Mouse (Mus musculus): ENCODE data around the gene Mgp. TPM values are rescaled to one million over a fixed set of nuclear protein-coding genes. Genes with fewer than 3 reads are reported as not detected.

The Mgp gene
- not detected in 2 replicates for polyA plus RNA-seq (2012)

DNA sequence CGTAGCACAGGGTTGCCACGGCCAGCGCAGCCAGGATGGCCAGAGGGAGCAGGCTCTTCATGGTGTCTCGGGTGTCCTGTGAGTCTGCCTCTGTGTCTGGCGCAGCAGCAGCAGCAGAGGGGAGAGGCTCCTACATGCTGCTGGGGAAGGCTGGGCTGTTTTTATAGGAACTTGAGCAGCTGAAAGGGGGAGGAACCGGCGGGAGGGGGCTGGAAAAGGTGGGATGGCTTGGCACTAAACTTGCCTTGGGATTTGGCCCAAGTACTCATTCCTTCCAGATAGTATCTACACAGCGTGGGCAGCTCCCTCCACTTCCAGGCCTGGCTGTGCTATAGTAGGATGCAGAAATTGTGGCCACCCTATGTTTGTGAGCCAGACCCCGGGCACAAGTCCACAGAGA, at the start of gene Mgp:
Gene Mgp (minus strand): TSS at position 154 of the 400 bp plus-strand sequence.
- no peak for TF ChIP-seq GATA1 (IDR thresholded peaks at IDR 0.05; ENCODE audit: low read length)

DNA sequence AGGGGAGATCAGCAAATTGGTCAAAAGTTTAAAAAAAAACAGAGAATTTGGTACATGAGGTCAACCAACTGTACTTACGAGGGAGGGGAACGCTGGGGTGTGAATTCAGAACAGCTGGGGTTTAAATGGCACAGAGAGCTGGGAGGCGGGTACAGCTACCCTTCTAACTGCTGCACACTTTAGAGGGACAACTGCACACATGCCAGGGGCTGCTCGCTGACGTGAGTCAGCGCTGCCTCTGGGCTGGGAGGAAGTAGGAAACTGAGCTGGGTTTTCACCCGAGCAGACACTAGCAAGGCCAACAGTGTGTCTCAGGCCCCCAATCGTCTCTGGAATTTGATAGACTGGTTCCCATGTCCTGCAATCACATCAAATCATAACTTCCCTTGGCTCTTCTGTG, 49.4 kb upstream of the Mgp start:
- TF ChIP-seq GATA1 (IDR thresholded peaks at IDR 0.05; ENCODE audit: low read length), result no peak

DNA sequence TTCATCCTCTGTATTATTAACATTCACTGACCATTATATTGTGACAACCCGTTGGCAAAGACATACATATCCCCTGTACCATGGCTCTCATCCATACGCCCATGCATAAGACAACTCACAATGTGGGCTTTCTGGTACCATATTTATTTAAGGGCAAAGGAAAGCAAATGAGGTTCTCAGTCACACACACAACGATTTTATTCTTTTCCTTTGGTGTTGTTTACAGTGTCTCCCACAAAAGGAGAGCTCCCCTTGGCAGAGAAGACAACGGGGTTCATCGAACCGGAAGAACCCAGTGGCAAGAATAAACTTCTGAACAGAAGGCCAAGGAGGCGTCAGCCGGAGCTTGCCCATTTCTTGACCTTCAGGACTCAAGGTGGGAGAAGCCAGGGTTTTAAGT, 47.9 kb upstream of the Mgp start, which contains the start of gene Pde6h:
Gene Pde6h (plus strand): TSS at position 301 of the 400 bp plus-strand sequence.
- TF ChIP-seq GATA1 (IDR thresholded peaks at IDR 0.05; ENCODE audit: low read length), result no peak

DNA sequence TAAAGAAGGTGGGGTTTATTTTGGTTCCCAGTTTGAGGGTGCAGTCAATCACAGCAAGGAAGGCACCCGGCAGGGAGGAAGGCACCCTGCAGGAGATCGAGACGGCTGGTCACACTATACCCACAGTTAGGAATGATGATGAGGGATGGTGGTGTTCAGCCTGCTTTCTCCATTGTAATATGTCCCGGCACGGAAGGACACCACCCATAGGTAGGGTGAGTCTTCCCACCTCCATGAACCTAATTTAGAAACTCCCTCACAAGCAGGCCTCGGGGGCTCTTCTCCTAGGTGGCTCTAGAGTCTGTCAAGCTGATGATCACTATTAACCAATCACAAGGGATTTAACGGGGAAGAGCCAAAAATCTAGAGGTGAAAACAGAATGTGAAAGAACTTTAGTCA, 47.2 kb upstream of the Mgp start:
- TF ChIP-seq GATA1 (IDR thresholded peaks at IDR 0.05; ENCODE audit: low read length), result no peak

DNA sequence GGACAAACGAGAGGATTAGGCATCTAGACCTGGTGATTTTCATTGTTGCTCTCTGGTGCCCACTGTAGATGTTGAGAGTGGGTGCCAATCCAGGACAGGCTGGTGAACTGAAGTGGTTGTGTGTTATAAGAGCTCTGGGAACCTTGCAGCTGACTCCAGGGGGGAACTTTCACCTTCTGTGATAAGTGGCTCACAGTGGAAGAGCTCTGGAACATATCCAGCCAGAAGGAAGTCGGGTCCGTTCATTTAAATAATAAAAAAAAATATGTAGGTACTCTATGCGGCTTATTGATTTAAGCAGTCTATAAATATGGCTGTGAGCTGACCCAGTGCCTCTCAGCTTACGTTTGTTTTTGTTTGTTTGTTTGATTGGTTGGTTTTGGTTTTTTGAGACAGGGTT, 46.5 kb upstream of the Mgp start, which contains the start of gene Erp27:
Gene Erp27 (minus strand): TSS at position 101 of the 400 bp plus-strand sequence.
- TF ChIP-seq GATA1 (IDR thresholded peaks at IDR 0.05; ENCODE audit: low read length), result no peak

DNA sequence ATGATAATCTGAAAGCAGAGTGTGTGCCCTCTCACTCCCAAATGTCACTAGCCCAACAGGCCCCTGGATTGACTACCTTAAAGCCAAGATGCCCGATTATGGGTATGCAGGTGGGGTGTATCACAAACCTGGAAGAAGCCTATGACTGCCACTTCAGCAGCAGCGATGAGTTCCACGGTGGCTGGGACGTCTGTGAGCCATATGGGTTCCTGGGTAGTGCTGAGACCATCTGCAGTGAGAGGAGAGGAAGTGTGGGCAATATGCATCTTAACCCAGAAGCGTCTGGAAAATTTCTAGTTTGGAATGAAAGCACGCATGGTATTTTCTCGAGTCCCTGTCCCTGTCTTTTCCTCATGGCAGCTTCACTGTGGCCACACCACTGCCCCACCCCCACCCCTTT, 46.0 kb upstream of the Mgp start:
- no peak for TF ChIP-seq GATA1 (IDR thresholded peaks at IDR 0.05; ENCODE audit: low read length)

DNA sequence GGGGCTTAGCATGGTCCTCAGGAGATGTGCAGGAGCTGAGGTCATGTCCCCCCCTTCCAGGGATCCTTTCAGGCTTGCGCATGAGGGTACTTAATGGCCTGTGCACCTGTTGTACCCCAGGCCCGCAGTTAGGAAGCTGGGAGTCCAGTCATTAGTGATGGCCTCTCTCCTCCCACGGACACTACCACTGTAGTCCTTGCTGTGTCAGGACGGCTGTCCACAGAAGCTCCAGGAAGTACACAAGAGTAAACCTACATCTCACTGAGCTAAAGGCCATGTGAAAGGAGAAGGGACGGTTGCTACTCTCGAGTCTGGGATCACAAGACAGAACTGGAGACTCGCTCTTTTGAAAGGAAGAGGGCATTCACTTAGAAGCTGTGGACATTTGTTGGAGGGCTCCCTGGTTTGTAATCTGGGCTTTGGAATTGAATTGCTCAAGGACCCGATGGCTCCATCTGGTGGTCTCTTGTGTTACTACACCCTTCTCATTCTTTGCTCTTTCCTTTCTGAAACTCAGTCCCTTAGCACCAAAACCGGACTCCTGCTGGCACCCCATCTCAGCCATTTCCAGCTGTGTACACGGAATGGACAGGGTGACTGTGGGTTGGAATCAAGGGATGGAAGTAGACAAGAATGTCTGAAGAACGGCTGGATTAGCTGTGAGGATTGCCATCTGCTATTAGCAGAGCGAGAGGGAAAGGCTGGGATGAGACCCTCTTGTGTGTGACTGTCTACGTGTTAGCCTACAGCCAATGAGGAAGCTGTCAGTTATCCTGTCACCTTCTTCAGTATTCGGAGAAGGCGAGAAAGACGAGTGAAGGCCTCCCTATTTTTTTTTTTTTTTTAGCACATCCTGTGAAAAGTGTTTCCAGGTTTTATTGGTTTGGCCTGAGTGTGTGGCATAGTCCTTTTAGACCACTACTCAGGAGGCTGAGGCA, 45.0 kb upstream of the Mgp start:
- no peak for TF ChIP-seq GATA1 (IDR thresholded peaks at IDR 0.05; ENCODE audit: low read length)

DNA sequence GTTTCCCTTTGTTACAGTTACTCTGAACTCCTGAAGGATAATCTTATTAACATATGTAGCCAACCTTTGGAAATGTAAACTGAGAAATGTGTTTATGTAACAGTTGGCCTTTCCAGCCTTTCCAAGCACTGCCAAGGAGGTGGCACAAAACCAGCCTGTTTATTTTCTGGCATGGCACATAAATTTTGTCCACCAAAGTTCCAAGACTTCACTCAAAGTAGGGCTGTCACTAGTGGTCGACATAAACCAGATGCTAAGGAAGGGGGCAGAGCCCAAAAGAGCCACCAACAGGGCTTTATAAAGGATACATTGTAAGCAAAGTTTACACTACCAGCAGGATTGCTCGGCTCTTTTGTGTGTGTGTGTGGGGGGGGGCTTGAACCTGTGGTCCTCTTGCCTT, 42.3 kb upstream of the Mgp start:
- no peak for TF ChIP-seq GATA1 (IDR thresholded peaks at IDR 0.05; ENCODE audit: low read length)

DNA sequence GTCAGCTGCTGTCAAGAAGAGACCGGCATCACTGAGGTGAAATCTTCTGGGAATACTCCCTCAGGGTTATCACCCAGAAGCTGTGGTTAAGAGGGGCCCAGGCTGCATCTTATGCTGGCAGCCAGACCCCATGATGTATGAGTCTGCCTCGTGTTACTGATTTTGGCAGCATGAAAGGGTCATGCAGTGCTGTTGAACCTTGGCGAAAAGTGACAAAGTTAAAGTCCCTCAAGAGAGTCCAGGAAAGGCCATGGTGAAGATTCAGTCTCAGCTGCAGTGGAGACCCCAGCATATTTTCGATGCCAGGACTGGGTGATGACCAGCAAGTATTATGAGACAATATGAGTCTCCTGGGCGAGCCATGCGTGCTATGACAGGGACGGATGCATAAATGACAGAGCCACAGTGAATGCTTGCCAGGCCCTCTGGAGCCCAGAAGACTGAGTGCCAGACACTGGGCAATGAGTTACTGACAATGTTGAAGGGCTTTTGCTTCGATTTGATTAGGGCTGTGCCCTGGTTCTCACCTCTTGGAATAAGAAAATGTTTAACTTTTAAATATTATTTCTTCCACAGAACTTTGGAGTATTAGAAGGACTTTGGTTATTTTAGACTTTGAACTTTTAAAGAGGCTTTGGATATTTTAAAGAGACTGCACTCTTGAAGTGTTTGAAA, 40.2 kb upstream of the Mgp start:
- no peak for TF ChIP-seq GATA1 (IDR thresholded peaks at IDR 0.05; ENCODE audit: low read length)

DNA sequence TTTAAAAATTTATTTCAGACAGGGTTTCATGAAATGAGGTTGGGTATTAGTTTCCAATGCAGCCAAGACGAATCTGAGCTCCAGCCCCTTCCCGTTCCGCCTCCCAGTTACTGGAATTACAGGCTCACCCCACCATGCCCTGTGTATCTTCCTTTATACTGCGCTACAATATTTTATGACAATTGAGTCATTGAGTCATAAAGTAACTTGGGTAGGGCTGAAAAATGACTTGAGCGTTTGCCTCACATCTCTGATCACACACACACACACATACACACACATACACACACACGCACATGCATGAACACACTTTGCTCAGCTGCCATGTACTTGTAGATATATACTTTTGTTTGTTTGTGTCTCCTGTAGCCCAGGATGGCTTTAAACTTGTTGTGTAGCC, 38.6 kb upstream of the Mgp start:
- no peak for TF ChIP-seq GATA1 (IDR thresholded peaks at IDR 0.05; ENCODE audit: low read length)

DNA sequence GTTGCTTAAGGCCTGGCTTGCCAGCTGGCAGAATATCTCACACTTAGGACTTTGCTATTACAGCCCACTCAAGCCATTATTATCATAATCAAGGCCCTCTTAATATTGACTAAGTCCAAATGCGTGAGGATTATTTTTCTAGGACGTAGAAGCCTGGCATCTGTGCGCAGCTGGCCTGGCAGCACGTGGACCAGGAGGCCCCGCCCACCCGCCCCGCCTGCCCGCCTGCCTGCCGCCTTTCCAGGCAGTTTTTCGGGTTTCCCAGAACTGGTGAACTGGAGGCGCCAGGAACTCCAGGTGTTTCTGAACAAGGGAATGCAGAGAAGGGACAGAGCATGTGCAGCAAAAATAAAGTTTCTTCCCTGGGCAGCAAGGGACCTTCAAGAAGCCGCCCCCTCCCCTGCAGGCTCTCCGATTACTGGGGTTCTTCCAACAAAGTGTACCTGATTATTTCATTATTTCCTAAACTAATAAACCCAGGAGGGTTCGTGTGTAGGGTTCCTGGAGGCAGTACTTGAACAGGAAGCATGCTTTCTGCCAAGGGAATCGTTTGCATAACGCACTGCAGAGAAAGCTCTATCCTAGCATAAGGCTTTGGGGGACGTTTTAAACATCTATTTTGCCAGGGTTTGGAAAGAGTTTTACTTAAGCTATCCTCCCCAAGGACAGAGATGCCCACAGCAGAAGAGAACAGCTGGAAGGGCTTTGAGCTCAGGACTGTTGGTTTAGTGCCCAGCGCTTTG, 37.9 kb upstream of the Mgp start:
- TF ChIP-seq GATA1 (IDR thresholded peaks at IDR 0.05; ENCODE audit: low read length), result no peak

DNA sequence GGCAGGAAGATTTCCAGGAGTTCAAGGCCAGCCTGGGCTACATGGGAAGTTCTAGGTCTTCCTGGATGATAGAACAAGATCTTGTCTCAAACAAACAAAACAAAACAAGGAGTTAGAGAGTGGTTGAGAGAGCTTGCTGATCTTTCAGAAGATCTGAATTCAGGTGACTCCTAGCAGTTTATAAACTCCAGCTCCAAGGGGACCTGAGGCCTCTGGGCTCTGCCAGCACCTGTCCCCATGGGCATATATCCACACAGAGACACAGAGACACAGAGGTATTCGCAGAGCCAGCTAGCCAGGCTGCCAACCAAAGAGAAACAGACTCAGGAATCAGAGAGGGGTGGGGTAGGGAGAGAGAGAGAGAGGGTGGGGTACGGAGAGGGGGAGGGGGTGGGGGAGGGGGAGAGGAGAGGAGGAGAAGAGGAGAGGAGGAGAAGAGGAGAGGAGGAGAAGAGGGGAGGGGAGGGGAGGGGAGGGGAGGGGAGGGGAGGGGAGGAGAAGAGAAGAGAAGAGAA, 37.2 kb upstream of the Mgp start:
- no peak for TF ChIP-seq GATA1 (IDR thresholded peaks at IDR 0.05; ENCODE audit: low read length)

DNA sequence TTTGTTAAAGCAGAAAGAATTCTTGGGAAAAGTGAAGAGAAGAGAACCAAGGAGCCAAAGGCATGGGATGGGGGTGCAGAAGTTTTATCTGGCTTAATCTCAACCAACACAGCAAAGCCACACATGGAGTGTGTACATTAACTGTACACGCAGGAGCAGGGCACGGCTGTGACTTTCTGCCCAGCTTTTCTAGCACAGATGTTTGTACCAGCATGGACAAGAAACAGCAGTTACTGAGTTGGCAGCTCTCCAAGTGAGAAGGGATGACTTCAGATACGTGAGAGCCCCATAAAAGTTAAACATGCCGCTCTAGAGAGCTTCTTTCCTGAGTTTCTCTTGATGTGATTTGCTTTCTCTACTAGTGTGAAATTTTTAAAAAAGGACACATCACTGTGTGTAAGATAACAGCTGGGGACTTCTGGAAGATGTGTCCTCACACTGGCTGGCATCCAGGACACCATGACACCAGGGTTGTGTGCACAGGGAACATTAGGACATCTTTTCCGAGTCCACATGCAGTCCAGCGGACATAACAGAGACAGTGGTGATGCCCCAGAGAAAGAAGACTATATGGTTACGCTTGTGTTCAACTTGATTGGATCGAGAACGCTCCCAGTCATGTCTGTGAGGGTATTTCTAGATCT, 34.7 kb upstream of the Mgp start:
- TF ChIP-seq GATA1 (IDR thresholded peaks at IDR 0.05; ENCODE audit: low read length), result no peak

DNA sequence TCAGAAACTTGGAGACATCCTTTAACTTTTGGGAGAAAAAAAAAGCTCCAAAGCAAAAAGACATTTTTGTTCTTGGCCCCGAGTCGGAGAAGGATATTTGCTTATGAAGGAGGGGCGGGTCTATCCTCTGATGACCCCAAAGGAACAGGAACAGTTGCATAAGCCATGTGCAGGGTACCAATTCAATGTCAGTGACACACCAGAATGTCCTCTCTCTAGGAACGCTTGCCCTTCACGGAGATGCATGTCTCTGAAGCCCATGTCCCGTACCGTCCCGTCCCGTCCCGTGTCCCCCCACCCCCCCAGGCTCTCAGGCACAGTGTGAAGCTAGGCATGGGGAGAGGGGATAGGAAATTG, 31.3 kb upstream of the Mgp start:
- no peak for TF ChIP-seq GATA1 (IDR thresholded peaks at IDR 0.05; ENCODE audit: low read length)

DNA sequence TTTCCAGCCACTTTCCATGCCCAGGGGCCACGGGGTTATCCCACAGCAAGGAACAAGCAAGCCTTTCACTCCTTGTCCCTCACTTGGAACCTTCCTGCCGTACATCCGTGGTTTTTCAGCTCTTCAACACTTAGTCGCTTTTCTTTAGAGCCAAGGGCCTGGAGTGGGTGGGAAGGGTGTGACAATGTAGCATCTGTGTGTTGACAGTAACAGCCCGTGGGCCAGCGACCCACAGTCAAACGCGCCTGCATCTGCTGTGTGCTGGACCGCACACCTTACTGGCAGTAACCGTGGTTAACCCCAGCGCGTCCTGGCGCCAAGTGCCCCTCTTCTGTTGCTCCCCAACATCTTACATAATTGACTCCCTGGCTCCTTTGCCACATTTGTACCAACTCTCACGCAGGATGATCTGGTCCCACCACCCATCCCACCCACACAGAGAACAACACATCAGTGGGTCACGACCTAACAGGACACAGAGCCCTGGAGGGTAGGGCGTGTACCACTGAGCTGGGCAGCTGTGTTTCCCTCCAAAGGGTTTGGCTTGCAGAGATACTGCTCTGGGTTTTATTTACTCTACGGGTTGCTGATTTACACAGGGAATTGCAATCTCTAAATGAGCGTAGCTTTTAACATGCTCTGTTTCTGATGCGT, 30.8 kb upstream of the Mgp start:
- TF ChIP-seq GATA1 (IDR thresholded peaks at IDR 0.05; ENCODE audit: low read length), result no peak
